ENCODE assay signal across 29 mouse cellular contexts in the genomic region with DNA sequence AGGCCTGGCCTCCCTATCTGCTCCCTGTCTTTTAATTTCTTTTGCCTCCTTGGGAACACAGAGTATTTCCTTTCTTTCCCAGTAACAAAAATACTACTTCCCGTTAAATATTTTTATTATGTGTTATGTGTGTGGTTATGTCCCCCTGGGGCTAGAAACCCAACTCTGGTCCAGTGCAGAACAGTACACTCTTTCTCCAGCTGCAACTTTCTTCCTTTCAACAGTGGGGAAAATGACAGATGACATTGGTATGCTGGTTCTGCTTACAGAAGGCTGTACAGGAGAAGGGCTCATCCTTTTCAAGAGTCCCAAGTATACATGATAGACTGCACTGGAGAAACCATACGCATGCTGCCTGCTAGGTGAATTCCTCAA.
A peak's percentile ranks its signal among the peaks of the same experiment; 100 is the strongest.
DNase-seq lines count a peak whose midpoint lies in the region; ATAC-seq and TF ChIP-seq lines count a peak whose summit lies in the region.
"Had no signal": no experiment of that assay in that cellular context is flagged by ENCODE, and none has a peak within 500 bp of the region (broad histone marks: within the 10 kb centered on the region; RNA-seq: fewer than 3 reads in every experiment).

No protein-coding gene starts in this region.

- no peaks in the 10 kb centered on the region for H3K27me3 ChIP-seq in hindbrain, embryonic 13.5 days
- no peaks in the 10 kb centered on the region for H3K27me3 ChIP-seq in hindbrain, embryonic 16.5 days (replicated peaks; ENCODE audit: control insufficient read depth, insufficient read depth, low read length)
- H3K27me3 ChIP-seq in neural tube, embryonic 13.5 days = no peaks in the 10 kb centered on the region
- H3K27me3 ChIP-seq in limb, embryonic 14.5 days (ENCODE audit: control insufficient read depth, insufficient read depth, low read length) = no peaks in the 10 kb centered on the region
- H3K27me3 ChIP-seq: embryonic facial prominence, embryonic 15.5 days; heart, embryonic 15.5 days; liver, embryonic 15.5 days; midbrain, embryonic 15.5 days had no signal

- H3K4me2 ChIP-seq in hindbrain, embryonic 13.5 days = no peak overlapping the region
- no peak overlapping the region for H3K4me2 ChIP-seq in hindbrain, embryonic 16.5 days (ENCODE audit: low read length)
- H3K4me2 ChIP-seq in neural tube, embryonic 13.5 days = no peak overlapping the region
- H3K4me2 ChIP-seq in limb, embryonic 14.5 days (replicated peaks; ENCODE audit: low read depth, low read length, severe bottlenecking) = no peak overlapping the region
- H3K4me2 ChIP-seq: embryonic facial prominence, embryonic 15.5 days; heart, embryonic 15.5 days; liver, embryonic 15.5 days; lung, embryonic 14.5 days; midbrain, embryonic 15.5 days had no signal

- H3K9me3 ChIP-seq in hindbrain, embryonic 13.5 days = no peaks in the 10 kb centered on the region
- no peaks in the 10 kb centered on the region for H3K9me3 ChIP-seq in hindbrain, embryonic 16.5 days (ENCODE audit: control insufficient read depth, low read length)
- H3K9me3 ChIP-seq in neural tube, embryonic 13.5 days = no peaks in the 10 kb centered on the region
- no peaks in the 10 kb centered on the region for H3K9me3 ChIP-seq in limb, embryonic 14.5 days (ENCODE audit: control insufficient read depth, low read length)
- H3K9me3 ChIP-seq: embryonic facial prominence, embryonic 10.5 days; embryonic facial prominence, embryonic 15.5 days; heart, embryonic 10.5 days; heart, embryonic 15.5 days; liver, embryonic 15.5 days; midbrain, embryonic 10.5 days; midbrain, embryonic 15.5 days had no signal

- no peak for TF ChIP-seq POLR2A in limb, embryonic 14.5 days (IDR thresholded peaks at IDR 0.05; ENCODE audit: borderline replicate concordance, extremely low read depth, insufficient read depth, insufficient read length)

- intact Hi-C loops in left cerebral cortex, postnatal 25 days (cut with DNase I) = no loop called here

- DNase-seq in neural tube, embryonic 10.5 days (ENCODE audit: extremely low spot score, low spot score) = no peak
- DNase-seq in limb, embryonic 14.5 days (ENCODE audit: low spot score) = peak; percentile 5
- no peak for DNase-seq in left cerebral cortex, postnatal 25 days (ENCODE audit: low spot score in 2 of 2)
- DNase-seq: adrenal gland, adult 2 months; cerebellum, adult 8-10 months; cerebellum, postnatal 25 days; gastrocnemius, postnatal 25 days; heart, postnatal 36 days; kidney, adult 8-10 months; layer of hippocampus, adult 9-11 months; liver; lung, embryonic 14.5 days; lung, postnatal 14 days; thymus, postnatal 4 days had no signal

- H3K9ac ChIP-seq in hindbrain, embryonic 13.5 days = no peak overlapping the region
- H3K9ac ChIP-seq in hindbrain, embryonic 16.5 days (ENCODE audit: low read depth, low read length) = no peak overlapping the region
- no peak overlapping the region for H3K9ac ChIP-seq in neural tube, embryonic 13.5 days
- no peak overlapping the region for H3K9ac ChIP-seq in limb, embryonic 14.5 days (ENCODE audit: low read depth, low read length, severe bottlenecking)
- H3K9ac ChIP-seq: embryonic facial prominence, embryonic 15.5 days; heart, embryonic 15.5 days; liver, embryonic 15.5 days; lung, embryonic 14.5 days; midbrain, embryonic 15.5 days had no signal

- WGBS in hindbrain, embryonic 13.5 days = 93% methylated on average over 2 of the region's 2 CpGs
- WGBS in hindbrain, embryonic 16.5 days = 81% methylated on average over 2 of the region's 2 CpGs
- WGBS in neural tube, embryonic 13.5 days = 69% methylated on average over 2 of the region's 2 CpGs
- WGBS in limb, embryonic 14.5 days = 43% methylated on average over 2 of the region's 2 CpGs

- no peaks in the 10 kb centered on the region for H3K36me3 ChIP-seq in hindbrain, embryonic 13.5 days
- no peaks in the 10 kb centered on the region for H3K36me3 ChIP-seq in hindbrain, embryonic 16.5 days (ENCODE audit: control insufficient read depth, insufficient read depth, low read length)
- no peaks in the 10 kb centered on the region for H3K36me3 ChIP-seq in neural tube, embryonic 13.5 days
- no peaks in the 10 kb centered on the region for H3K36me3 ChIP-seq in limb, embryonic 14.5 days (ENCODE audit: control insufficient read depth, insufficient read depth, low read length)
- H3K36me3 ChIP-seq: embryonic facial prominence, embryonic 10.5 days; embryonic facial prominence, embryonic 15.5 days; heart, embryonic 10.5 days; heart, embryonic 15.5 days; liver, embryonic 15.5 days; midbrain, embryonic 10.5 days; midbrain, embryonic 15.5 days had no signal

- H3K4me1 ChIP-seq in hindbrain, embryonic 13.5 days (replicated peaks) = peaks cover 20% of the 10 kb centered on the region
- peaks cover 4% of the 10 kb centered on the region for H3K4me1 ChIP-seq in hindbrain, embryonic 16.5 days (ENCODE audit: control insufficient read depth, insufficient read depth, low read depth, low read length)
- peaks cover 22% of the 10 kb centered on the region for H3K4me1 ChIP-seq in neural tube, embryonic 13.5 days (replicated peaks)
- peaks cover 9% of the 10 kb centered on the region for H3K4me1 ChIP-seq in limb, embryonic 14.5 days (ENCODE audit: control insufficient read depth, insufficient read depth, low read length)
- H3K4me1 ChIP-seq: embryonic facial prominence, embryonic 10.5 days; embryonic facial prominence, embryonic 15.5 days; heart, embryonic 10.5 days; heart, embryonic 15.5 days; liver, embryonic 15.5 days; midbrain, embryonic 10.5 days had no signal

- peak overlapping the region; percentile 65 for H3K27ac ChIP-seq in hindbrain, embryonic 13.5 days
- H3K27ac ChIP-seq in hindbrain, embryonic 16.5 days (ENCODE audit: low read depth, low read length) = no peak overlapping the region; the same call in 1 of the 2 replicates
- H3K27ac ChIP-seq in neural tube, embryonic 13.5 days (replicated peaks) = peak overlapping the region; percentile 35; the same call in 1 of the 2 replicates
- no peak overlapping the region for H3K27ac ChIP-seq in limb, embryonic 14.5 days (replicated peaks; ENCODE audit: low read depth, low read length)
- H3K27ac ChIP-seq: embryonic facial prominence, embryonic 10.5 days; embryonic facial prominence, embryonic 15.5 days; heart, embryonic 10.5 days; heart, embryonic 15.5 days; kidney, postnatal 0 days; liver, embryonic 15.5 days; midbrain, embryonic 10.5 days; midbrain, embryonic 15.5 days had no signal

- ATAC-seq in hindbrain, embryonic 13.5 days (ENCODE audit: low FRiP score) = no peak
- ATAC-seq in hindbrain, embryonic 16.5 days = no peak
- no peak for ATAC-seq in neural tube, embryonic 13.5 days (ENCODE audit: low read depth)
- peak; percentile 55; the same call in 1 of the 2 replicates for ATAC-seq in limb, embryonic 14.5 days (ENCODE audit: low FRiP score, low read depth)
- ATAC-seq in cerebellum, adult (ENCODE audit: insufficient number of reproducible peaks, low FRiP score, low TSS enrichment) = no peak
- ATAC-seq: activated CD4-positive, CD25-positive, alpha-beta regulatory T cell, adult 4 months; CD4-positive, CD25-positive, alpha-beta regulatory T cell, adult 4 months; intestine, embryonic 16.5 days; midbrain, embryonic 15.5 days had no signal

- H3K4me3 ChIP-seq in hindbrain, embryonic 13.5 days = no peak overlapping the region
- no peak overlapping the region for H3K4me3 ChIP-seq in hindbrain, embryonic 16.5 days (ENCODE audit: low read length)
- H3K4me3 ChIP-seq in neural tube, embryonic 13.5 days = no peak overlapping the region
- H3K4me3 ChIP-seq in limb, embryonic 14.5 days (replicated peaks; ENCODE audit: low read length) = no peak overlapping the region
- H3K4me3 ChIP-seq: embryonic facial prominence, embryonic 10.5 days; embryonic facial prominence, embryonic 15.5 days; heart, embryonic 10.5 days; heart, embryonic 15.5 days; liver, embryonic 15.5 days; midbrain, embryonic 10.5 days; midbrain, embryonic 15.5 days had no signal

Comparison
In these comparisons a context has a peak if more than half of its experiments do, and no peak if none do; other contexts are left out.
1. H3K27ac ChIP-seq: peak in hindbrain, embryonic 13.5 days (single experiment) and neural tube, embryonic 13.5 days (single experiment); none in hindbrain, embryonic 16.5 days (single experiment) and limb, embryonic 14.5 days (single experiment).